Mouse (Mus musculus): ENCODE measurements around the gene Rbpms2. TPM values are rescaled to one million over a fixed set of nuclear protein-coding genes. Genes with fewer than 3 reads are reported as not detected.
"Not testable (repeated sequence)": the region's sequence is repeated elsewhere in the genome, so short reads cannot be mapped to it uniquely, and the experiment has no call there.

Rbpms2 gene
- polyA plus RNA-seq, 1 experiment from 2014 or later: 4.2 TPM

GRCm38 (mm10) chr9:65645984-65646383 lies 16.5 kb downstream of the Rbpms2 start:
- H3K27ac ChIP-seq: no peak overlapping the region
- H3K4me1 ChIP-seq: peaks cover 7% of the 10 kb centered on the region
- H3K36me3 ChIP-seq (ENCODE audit: poor library complexity, severe bottlenecking): no peaks in the 10 kb centered on the region
- no peak overlapping the region for H3K4me3 ChIP-seq
- H3K9ac ChIP-seq: no peak overlapping the region
- 56% methylated on average over 3 of the region's 3 CpGs for WGBS
- no peaks in the 10 kb centered on the region for H3K9me3 ChIP-seq (replicated peaks)
- no peak for ATAC-seq
- no peaks in the 10 kb centered on the region for H3K27me3 ChIP-seq
- H3K4me2 ChIP-seq: no peak overlapping the region

GRCm38 (mm10) chr9:65646782-65647181 lies 17.3 kb downstream of the Rbpms2 start:
- Histone ChIP-seq H3K9ac (no peak overlapping the region), H3K4me2 (no peak overlapping the region), H3K4me3 (no peak overlapping the region), H3K36me3 (ENCODE audit: poor library complexity, severe bottlenecking) (no peaks in the 10 kb centered on the region), H3K9me3 (replicated peaks) (no peaks in the 10 kb centered on the region), H3K27me3 (no peaks in the 10 kb centered on the region), H3K27ac (no peak overlapping the region), H3K4me1 (0 out of 2 replicates have a peak, but pooled peaks cover under 1% of the 10 kb centered on the region)
- 86% methylated on average over 2 of the region's 2 CpGs for WGBS
- ATAC-seq: no peak

- H3K9ac ChIP-seq: no peak overlapping the region
- no peaks in the 10 kb centered on the region for H3K27me3 ChIP-seq
- H3K27ac ChIP-seq: no peak overlapping the region
- ATAC-seq: no peak
- H3K4me3 ChIP-seq: no peak overlapping the region
- H3K4me1 ChIP-seq: no peaks in the 10 kb centered on the region
- WGBS: 92% methylated on average over 13 of the region's 13 CpGs
- no peaks in the 10 kb centered on the region for H3K9me3 ChIP-seq (replicated peaks)
- no peak overlapping the region for H3K4me2 ChIP-seq
- H3K36me3 ChIP-seq (ENCODE audit: poor library complexity, severe bottlenecking): no peaks in the 10 kb centered on the region
Measured at GRCm38 (mm10) chr9:65648730-65649129, 19.3 kb downstream of the Rbpms2 start.

GRCm38 (mm10) chr9:65649997-65650396 lies 20.5 kb downstream of the Rbpms2 start:
- Histone ChIP-seq H3K9ac (no peak overlapping the region), H3K9me3 (replicated peaks) (no peaks in the 10 kb centered on the region), H3K4me1 (no peaks in the 10 kb centered on the region), H3K36me3 (ENCODE audit: poor library complexity, severe bottlenecking) (no peaks in the 10 kb centered on the region), H3K4me2 (no peak overlapping the region), H3K4me3 (no peak overlapping the region), H3K27me3 (no peaks in the 10 kb centered on the region), H3K27ac (no peak overlapping the region)
- ATAC-seq: no peak
- WGBS: 65% methylated on average over 1 of the region's 1 CpGs

GRCm38 (mm10) chr9:65651957-65652356 lies 22.5 kb downstream of the Rbpms2 start:
- H3K9ac ChIP-seq; H3K27ac ChIP-seq; H3K4me1 ChIP-seq; H3K36me3 ChIP-seq (ENCODE audit: poor library complexity, severe bottlenecking); H3K27me3 ChIP-seq; H3K4me3 ChIP-seq; H3K9me3 ChIP-seq (replicated peaks); H3K4me2 ChIP-seq; ATAC-seq: not testable (repeated sequence)
- WGBS: 88% methylated on average over 1 of the region's 1 CpGs

- no peak for ATAC-seq
- Histone ChIP-seq H3K27me3 (no peaks in the 10 kb centered on the region), H3K36me3 (ENCODE audit: poor library complexity, severe bottlenecking) (no peaks in the 10 kb centered on the region), H3K4me1 (no peaks in the 10 kb centered on the region), H3K9me3 (replicated peaks) (no peaks in the 10 kb centered on the region), H3K9ac (no peak overlapping the region), H3K4me3 (no peak overlapping the region), H3K4me2 (no peak overlapping the region), H3K27ac (no peak overlapping the region)
- WGBS: 93% methylated on average over 4 of the region's 4 CpGs
Measured at GRCm38 (mm10) chr9:65653741-65654140, 24.3 kb downstream of the Rbpms2 start.

GRCm38 (mm10) chr9:65654700-65655237 lies 25.3 kb downstream of the Rbpms2 start:
- Histone ChIP-seq H3K4me3 (no peak overlapping the region), H3K4me1 (no peaks in the 10 kb centered on the region), H3K27me3 (no peaks in the 10 kb centered on the region), H3K4me2 (no peak overlapping the region), H3K9me3 (replicated peaks) (no peaks in the 10 kb centered on the region), H3K27ac (no peak overlapping the region), H3K9ac (no peak overlapping the region), H3K36me3 (ENCODE audit: poor library complexity, severe bottlenecking) (no peaks in the 10 kb centered on the region)
- ATAC-seq: no peak
- 95% methylated on average over 3 of the region's 3 CpGs for WGBS

GRCm38 (mm10) chr9:65655540-65655939 lies 26.1 kb downstream of the Rbpms2 start:
- H3K9me3 ChIP-seq (replicated peaks): no peaks in the 10 kb centered on the region
- no peaks in the 10 kb centered on the region for H3K27me3 ChIP-seq
- no peaks in the 10 kb centered on the region for H3K36me3 ChIP-seq (ENCODE audit: poor library complexity, severe bottlenecking)
- no peak overlapping the region for H3K27ac ChIP-seq
- no peak for ATAC-seq
- no peaks in the 10 kb centered on the region for H3K4me1 ChIP-seq
- H3K9ac ChIP-seq: no peak overlapping the region
- 89% methylated on average over 8 of the region's 8 CpGs for WGBS
- no peak overlapping the region for H3K4me2 ChIP-seq
- H3K4me3 ChIP-seq: no peak overlapping the region

GRCm38 (mm10) chr9:65657218-65657617 lies 27.8 kb downstream of the Rbpms2 start:
- H3K36me3 ChIP-seq (ENCODE audit: poor library complexity, severe bottlenecking): no peaks in the 10 kb centered on the region
- no peak for ATAC-seq
- H3K9ac ChIP-seq: no peak overlapping the region; the same call in 1 of the 2 replicates
- no peaks in the 10 kb centered on the region for H3K9me3 ChIP-seq (replicated peaks)
- H3K4me1 ChIP-seq: no peaks in the 10 kb centered on the region
- H3K4me2 ChIP-seq: no peak overlapping the region
- no peak overlapping the region for H3K27ac ChIP-seq
- WGBS: 67% methylated on average over 3 of the region's 3 CpGs
- H3K27me3 ChIP-seq: no peaks in the 10 kb centered on the region
- H3K4me3 ChIP-seq: no peak overlapping the region

GRCm38 (mm10) chr9:65661029-65661428 lies 31.6 kb downstream of the Rbpms2 start:
- Histone ChIP-seq H3K9me3 (replicated peaks) (no peaks in the 10 kb centered on the region), H3K36me3 (ENCODE audit: poor library complexity, severe bottlenecking) (no peaks in the 10 kb centered on the region), H3K9ac (no peak overlapping the region), H3K4me3 (no peak overlapping the region), H3K4me2 (no peak overlapping the region), H3K27ac (no peak overlapping the region), H3K4me1 (no peaks in the 10 kb centered on the region), H3K27me3 (no peaks in the 10 kb centered on the region)
- 52% methylated on average over 5 of the region's 5 CpGs for WGBS
- ATAC-seq: no peak

GRCm38 (mm10) chr9:65661493-65661892 lies 32.0 kb downstream of the Rbpms2 start:
- H3K4me2 ChIP-seq: no peak overlapping the region
- no peaks in the 10 kb centered on the region for H3K9me3 ChIP-seq (replicated peaks)
- H3K36me3 ChIP-seq (ENCODE audit: poor library complexity, severe bottlenecking): no peaks in the 10 kb centered on the region

GRCm38 (mm10) chr9:65664163-65664562 lies 34.7 kb downstream of the Rbpms2 start:
- no peak overlapping the region for H3K4me2 ChIP-seq
- 5% methylated on average over 3 of the region's 3 CpGs for WGBS
- H3K4me1 ChIP-seq: no peaks in the 10 kb centered on the region
- no peak overlapping the region for H3K4me3 ChIP-seq
- no peak overlapping the region for H3K9ac ChIP-seq
- no peak overlapping the region for H3K27ac ChIP-seq
- H3K27me3 ChIP-seq: no peaks in the 10 kb centered on the region
- no peaks in the 10 kb centered on the region for H3K9me3 ChIP-seq (replicated peaks)
- no peak for ATAC-seq
- H3K36me3 ChIP-seq (ENCODE audit: poor library complexity, severe bottlenecking): no peaks in the 10 kb centered on the region

More at GRCm38 (mm10) chr9:65661493-65661892, 32.0 kb downstream of the Rbpms2 start:
- ATAC-seq: no peak
- Histone ChIP-seq H3K27me3 (no peaks in the 10 kb centered on the region), H3K4me1 (no peaks in the 10 kb centered on the region), H3K4me3 (no peak overlapping the region), H3K9ac (no peak overlapping the region), H3K27ac (no peak overlapping the region)
- 64% methylated on average over 1 of the region's 1 CpGs for WGBS

GRCm38 (mm10) chr9:65666042-65666441 lies 36.6 kb downstream of the Rbpms2 start:
- ATAC-seq: 0 out of 2 replicates have a peak, but pooled peaks have one; percentile 19
- H3K4me1 ChIP-seq: no peaks in the 10 kb centered on the region
- H3K27me3 ChIP-seq: no peaks in the 10 kb centered on the region
- H3K27ac ChIP-seq: no peak overlapping the region
- H3K36me3 ChIP-seq (ENCODE audit: poor library complexity, severe bottlenecking): no peaks in the 10 kb centered on the region
- H3K4me3 ChIP-seq: no peak overlapping the region
- WGBS: 19% methylated on average over 5 of the region's 5 CpGs
- no peak overlapping the region for H3K9ac ChIP-seq
- no peaks in the 10 kb centered on the region for H3K9me3 ChIP-seq (replicated peaks)
- H3K4me2 ChIP-seq: no peak overlapping the region
